Mouse (Mus musculus) spleen, adult 2 months (tissue): ENCODE measurements at regions not wholly inside any gene's neighbourhood (a gene's known extent, or its start where the extent isn't known, plus 50 kb on each side); places are given as distances from the start of the nearest gene placed in this dataset.

Source experiments
- DNase-seq, 2 experiments: peaks; one replicate each; pipeline versions ENCODE4 v3.0.0 to v3.0.0-alpha.2; 2012 to 2021; ENCODE audit warnings: low spot score in 2 of 2, low read depth in 1 of 2
- H3K27ac ChIP-seq: fragments of 200-500 bp; 2 replicates; pipeline ENCODE4 v1.5.1; 2012; ENCODE audit warnings: low read length, inconsistent platforms; ENCODE audit not compliant: insufficient read depth
- H3K27me3 ChIP-seq: fragments of 200-500 bp; 2 replicates; pipeline ENCODE4 v1.6.1; 2012; ENCODE audit warnings: mild to moderate bottlenecking, moderate library complexity, low read length, inconsistent platforms; ENCODE audit not compliant: control insufficient read depth, insufficient read depth
- H3K36me3 ChIP-seq: fragments of 200-500 bp; 2 replicates; pipeline ENCODE4 v1.6.1; 2012; ENCODE audit warnings: mild to moderate bottlenecking, low read length, inconsistent platforms; ENCODE audit not compliant: control insufficient read depth, insufficient read depth
- H3K4me1 ChIP-seq: fragments of 200-500 bp; 2 replicates; pipeline ENCODE4 v1.6.1; 2011; ENCODE audit warnings: inconsistent platforms; ENCODE audit not compliant: control insufficient read depth, insufficient read depth, insufficient read length
- H3K4me3 ChIP-seq: fragments of 200-500 bp; 2 replicates; pipeline ENCODE4 v1.5.1; 2011; ENCODE audit warnings: mild to moderate bottlenecking, inconsistent platforms; ENCODE audit not compliant: insufficient read depth, insufficient read length; ENCODE audit errors: extremely low read depth
- CTCF ChIP-seq: fragments of 200-500 bp; IDR thresholded peaks from 2 replicates; pipeline ENCODE4 v1.5.1; 2011; ENCODE audit warnings: mild to moderate bottlenecking, inconsistent platforms; ENCODE audit not compliant: insufficient read depth, insufficient read length, insufficient replicate concordance; ENCODE audit errors: extremely low read depth
- POLR2A ChIP-seq: fragments of 200-500 bp; IDR thresholded peaks from 2 replicates; pipeline ENCODE4 v1.6.1; 2011; ENCODE audit warnings: low read depth, low read length, inconsistent platforms
- WGBS: fragments of 180-500 bp; shearing (Covaris S2); methylation state at CpG from one replicate; pipeline ENCODE4 v1.1.7; 2018; 5-methylcytosine and 5-hydroxymethylcytosine counted together

GRCm38 (mm10) chr13:107337111-107337510, 315.2 kb upstream of the Kif2a start:
- no peaks in the 10 kb centered on the region for H3K36me3 ChIP-seq
- H3K4me3 ChIP-seq = no peak overlapping the region
- no peaks in the 10 kb centered on the region for H3K27me3 ChIP-seq
- TF ChIP-seq CTCF (no peak), POLR2A (no peak)
- H3K4me1 ChIP-seq = no peaks in the 10 kb centered on the region
- H3K27ac ChIP-seq = no peak overlapping the region
- WGBS = 92% methylated on average over 10 of the region's 10 CpGs
- DNase-seq = no peak

GRCm38 (mm10) chr13:107329348-107329747, 307.4 kb upstream of the Kif2a start:
- no peak for DNase-seq
- no peak overlapping the region for H3K27ac ChIP-seq
- no peaks in the 10 kb centered on the region for H3K36me3 ChIP-seq
- 75% methylated on average over 5 of the region's 5 CpGs for WGBS
- H3K4me1 ChIP-seq = no peaks in the 10 kb centered on the region
- H3K4me3 ChIP-seq = no peak overlapping the region
- TF ChIP-seq POLR2A (no peak), CTCF (no peak)
- H3K27me3 ChIP-seq = no peaks in the 10 kb centered on the region

GRCm38 (mm10) chr13:107325707-107326495, 304.0 kb upstream of the Kif2a start:
- WGBS = 55% methylated on average over 3 of the region's 3 CpGs
- Histone ChIP-seq H3K27ac (no peak overlapping the region), H3K27me3 (no peaks in the 10 kb centered on the region), H3K36me3 (no peaks in the 10 kb centered on the region), H3K4me1 (no peaks in the 10 kb centered on the region), H3K4me3 (no peak overlapping the region)
- DNase-seq = no peak
- TF ChIP-seq POLR2A = no peak
- TF ChIP-seq CTCF = peak; percentile 29; the same call in 1 of the 2 replicates

DNA sequence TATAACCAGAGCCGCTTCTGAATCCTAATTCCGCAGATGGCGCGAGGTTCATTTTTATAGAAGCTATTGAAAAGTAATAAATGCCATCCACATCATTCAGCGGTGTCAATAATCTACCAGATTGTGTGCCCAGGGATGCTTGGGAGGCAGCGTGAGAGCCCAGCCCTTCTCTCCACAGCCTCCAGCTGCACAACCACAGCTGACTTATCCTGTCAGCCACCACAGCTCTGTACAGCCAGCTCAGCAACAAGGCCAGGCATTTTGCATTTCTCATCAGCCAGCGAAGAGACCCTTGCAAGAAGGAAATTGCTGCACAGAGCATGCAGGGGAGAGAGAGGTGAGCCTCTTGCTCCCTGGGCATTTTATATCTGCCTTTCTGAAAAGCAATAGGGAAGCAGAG, 292.8 kb upstream of the Kif2a start:
- H3K27me3 ChIP-seq = no peaks in the 10 kb centered on the region
- no peak for TF ChIP-seq POLR2A
- TF ChIP-seq CTCF = no peak
- H3K27ac ChIP-seq = no peak overlapping the region
- no peak for DNase-seq
- H3K36me3 ChIP-seq = no peaks in the 10 kb centered on the region
- H3K4me3 ChIP-seq = no peak overlapping the region
- no peaks in the 10 kb centered on the region for H3K4me1 ChIP-seq
- WGBS = 93% methylated on average over 7 of the region's 7 CpGs

DNA sequence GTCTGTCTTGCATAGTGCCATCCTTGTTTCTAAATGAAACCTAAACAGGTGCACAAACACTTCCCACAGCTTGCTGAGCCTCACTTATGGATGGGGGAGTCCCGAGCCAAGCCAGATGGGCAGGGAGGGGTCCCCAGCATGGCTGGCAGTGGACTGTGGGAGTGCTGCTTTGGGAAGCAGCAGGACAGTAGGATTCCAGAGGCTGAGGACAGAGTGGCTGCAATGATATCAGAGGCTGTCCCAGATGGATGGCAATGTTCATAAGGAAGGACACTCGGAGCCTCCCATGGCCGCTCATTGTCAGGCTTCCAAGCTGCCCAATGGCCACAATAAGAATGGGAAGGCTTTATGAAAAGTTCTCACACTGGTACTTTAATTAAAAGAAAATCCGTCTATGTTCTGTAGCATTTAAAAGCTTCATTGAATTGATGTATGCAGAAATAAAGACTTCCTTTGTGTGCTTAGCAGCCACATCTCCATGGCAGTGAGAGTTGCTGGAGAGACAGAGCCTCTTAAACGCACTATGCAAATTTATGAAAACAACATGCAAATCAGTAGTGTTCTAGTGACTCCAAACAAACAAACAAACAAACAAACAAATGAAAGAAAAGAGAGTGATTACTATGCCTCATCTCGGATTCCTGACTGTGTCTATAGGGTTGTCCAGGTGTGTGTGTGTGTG, 287.2 kb upstream of the Kif2a start:
- no peaks in the 10 kb centered on the region for H3K27me3 ChIP-seq
- TF ChIP-seq POLR2A (no peak), CTCF (no peak)
- no peak for DNase-seq
- H3K27ac ChIP-seq = no peak overlapping the region
- H3K4me3 ChIP-seq = no peak overlapping the region
- H3K4me1 ChIP-seq = no peaks in the 10 kb centered on the region
- no peaks in the 10 kb centered on the region for H3K36me3 ChIP-seq
- 81% methylated on average over 6 of the region's 6 CpGs for WGBS

GRCm38 (mm10) chr13:107308404-107308803, 286.5 kb upstream of the Kif2a start:
- H3K27ac ChIP-seq = no peak overlapping the region
- DNase-seq = no peak
- H3K36me3 ChIP-seq = no peaks in the 10 kb centered on the region
- H3K4me1 ChIP-seq = no peaks in the 10 kb centered on the region
- no peaks in the 10 kb centered on the region for H3K27me3 ChIP-seq
- TF ChIP-seq CTCF = no peak
- no peak for TF ChIP-seq POLR2A
- H3K4me3 ChIP-seq = no peak overlapping the region
- 89% methylated on average over 2 of the region's 2 CpGs for WGBS

- WGBS = 88% methylated on average over 1 of the region's 1 CpGs
- Histone ChIP-seq H3K27me3 (no peaks in the 10 kb centered on the region), H3K4me3 (no peak overlapping the region), H3K36me3 (no peaks in the 10 kb centered on the region), H3K27ac (no peak overlapping the region), H3K4me1 (no peaks in the 10 kb centered on the region)
- TF ChIP-seq POLR2A (no peak), CTCF (no peak)
- DNase-seq = no peak
These were observed 285.0 kb upstream of the Kif2a start for GRCm38 (mm10) chr13:107306958-107307357.
